Mouse (Mus musculus): ENCODE results near the gene Gm21970. TPM values are rescaled to one million over a fixed set of nuclear protein-coding genes. Genes with fewer than 3 reads are reported as not detected.

The Gm21970 gene
- polyA plus RNA-seq (2012; rRNA removed): not detected in 2 replicates

DNA sequence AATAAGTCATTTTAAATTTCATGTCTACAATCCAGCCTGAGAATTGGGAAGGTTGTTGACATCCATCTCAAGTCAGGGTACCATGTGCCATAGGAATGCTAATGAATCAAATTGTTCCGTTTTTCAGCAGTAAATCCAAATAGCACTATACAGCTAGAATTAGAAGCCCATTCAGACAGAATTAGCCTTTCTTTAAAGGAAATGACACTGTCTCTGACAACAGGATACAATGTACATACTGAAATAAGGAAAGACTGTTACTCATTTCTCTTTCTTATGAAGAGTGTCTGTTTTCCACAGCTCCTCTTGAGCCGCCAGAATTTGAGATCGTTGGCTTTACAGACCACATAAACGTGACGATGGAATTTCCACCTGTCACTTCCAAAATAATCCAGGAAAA, at the start of gene Gm21970:
Gene Gm21970 (plus strand): TSS at position 301 of the 400 bp plus-strand sequence.

DNA sequence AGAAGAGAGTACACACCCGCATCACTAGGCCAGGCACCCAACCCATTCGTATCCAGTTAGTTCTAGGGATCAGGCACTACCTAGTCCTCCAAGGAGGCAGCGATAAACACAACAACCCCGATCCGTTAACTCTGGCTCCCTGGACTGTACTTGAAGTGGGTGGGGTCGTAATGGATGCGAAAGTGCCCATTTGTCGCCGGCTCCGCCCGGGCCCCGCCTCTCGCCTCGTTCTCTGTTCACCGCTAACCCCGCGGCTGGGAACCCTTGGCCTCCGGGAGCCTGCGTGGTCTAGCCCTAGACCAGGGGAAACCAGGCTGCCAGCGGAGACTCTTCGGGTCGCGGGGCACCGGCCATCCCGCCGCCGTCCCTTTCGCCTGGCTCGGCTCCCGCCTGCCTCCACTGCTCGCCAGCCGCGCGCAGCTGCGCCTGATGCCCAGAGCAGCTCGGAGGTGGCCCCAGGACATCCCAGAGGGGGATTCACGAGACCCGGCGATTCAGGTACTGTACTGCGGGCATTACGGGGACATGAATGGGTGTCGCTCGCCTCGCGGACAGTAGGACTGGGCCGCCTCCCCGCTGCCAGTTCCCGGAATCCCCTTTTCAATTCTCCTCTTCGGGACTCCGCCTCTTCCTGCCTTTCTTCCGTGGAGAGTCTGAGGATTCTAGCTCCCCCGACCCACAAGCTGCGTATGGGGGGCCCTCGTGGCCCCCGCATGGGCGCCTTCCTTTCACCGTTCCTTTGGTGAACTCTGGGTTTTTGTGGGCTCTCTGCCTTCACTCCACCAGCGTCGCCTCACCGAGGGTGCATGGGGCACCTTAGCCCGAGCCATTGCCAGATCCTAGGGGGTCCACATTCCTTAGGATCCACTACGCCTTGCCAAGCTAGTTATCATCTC, 18.7 kb upstream of the Gm21970 start, which contains the start of gene Ifnar2:
Gene Ifnar2 (plus strand): TSS at position 207 of the 896 bp plus-strand sequence.

DNA sequence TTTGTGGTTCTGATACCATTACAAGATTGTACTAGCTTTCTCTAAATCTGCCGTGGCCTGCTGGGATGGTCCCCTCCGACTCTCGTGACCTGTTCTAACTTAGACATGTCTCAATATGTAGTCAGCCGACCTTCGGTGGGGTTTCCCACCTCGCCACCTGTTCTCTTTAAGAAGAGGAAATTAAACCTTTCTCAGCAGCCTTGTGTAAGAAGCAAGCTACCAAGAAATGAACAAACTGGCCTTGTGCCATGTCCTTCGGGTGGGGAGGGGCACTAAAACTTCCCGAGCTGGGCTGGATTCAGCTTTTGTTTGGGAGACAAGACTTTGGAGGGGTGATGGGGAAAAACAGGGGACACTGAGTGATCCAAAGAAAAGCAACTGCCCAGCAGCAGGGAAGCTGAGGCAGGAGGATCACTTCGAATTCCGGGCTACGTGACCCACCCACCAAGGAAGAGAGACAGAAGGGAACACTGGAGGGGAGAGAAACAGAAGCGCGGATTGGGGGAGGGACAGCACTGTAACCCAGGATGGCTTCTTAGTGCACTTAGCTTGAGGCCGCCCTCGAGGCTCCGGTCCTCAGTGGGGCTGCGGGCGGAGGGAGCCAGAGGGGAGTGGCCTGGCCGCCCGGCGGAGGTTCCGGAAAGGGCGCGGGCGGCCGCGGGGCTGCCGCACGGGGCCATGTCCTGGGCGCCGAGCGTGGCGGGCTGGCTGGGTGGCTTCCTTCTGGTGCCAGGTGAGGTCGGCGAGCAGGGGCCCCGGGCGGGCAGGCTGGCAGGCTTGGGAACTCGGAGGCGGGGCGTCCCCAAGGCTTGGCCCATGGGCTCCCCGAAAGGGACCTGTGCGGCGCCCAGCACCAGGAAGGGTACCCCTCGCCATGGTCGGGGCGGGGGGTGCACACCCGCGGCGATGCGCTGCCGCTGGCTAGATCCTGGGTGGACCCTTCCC, 14.4 kb downstream of the Gm21970 start, which contains the start of gene Il10rb:
Gene Il10rb (plus strand): TSS at position 525 of the 945 bp plus-strand sequence.

Other genes starting within 250 kb of the Gm21970 start
- gene Olig2, start 166.3 kb upstream of the Gm21970 start, polyA plus RNA-seq (2012; rRNA removed): not detected in 2 replicates
- 0.05 and 0.08 TPM in 2 replicates for gene Olig1, start 121.9 kb upstream of the Gm21970 start, polyA plus RNA-seq (2012; rRNA removed)
- 21.4 and 24.1 TPM in 2 replicates for gene Ifnar2, start 18.9 kb upstream of the Gm21970 start, polyA plus RNA-seq (2012; rRNA removed)
- gene Il10rb, start 14.4 kb downstream of the Gm21970 start, polyA plus RNA-seq (2012; rRNA removed): 42.1 and 48.0 TPM in 2 replicates
- gene Ifnar1, start 93.5 kb downstream of the Gm21970 start, polyA plus RNA-seq (2012; rRNA removed): 12.2 and 14.6 TPM in 2 replicates
- gene Ifngr2, start 155.4 kb downstream of the Gm21970 start, polyA plus RNA-seq (2012; rRNA removed): 79.4 and 103 TPM in 2 replicates
- gene Tmem50b, start 206.1 kb downstream of the Gm21970 start, polyA plus RNA-seq (2012; rRNA removed): 36.4 and 45.7 TPM in 2 replicates
- 0.85 and 1.00 TPM in 2 replicates for gene Dnajc28, start 227.3 kb downstream of the Gm21970 start, polyA plus RNA-seq (2012; rRNA removed)